Mouse (Mus musculus) heart, postnatal 0 days (tissue): ENCODE data around the gene Srebf1.

Experiments
- CTCF ChIP-seq: IDR thresholded peaks from 2 replicates; pipeline ENCODE4 v1.5.1; 2016; ENCODE audit warnings: antibody characterized with exemption, control low read depth, low read depth
- EP300 ChIP-seq: IDR thresholded peaks from 2 replicates; pipeline ENCODE4 v1.6.1; 2016; ENCODE audit warnings: antibody characterized with exemption, low read depth

GRCm38 (mm10) chr11:60222469-60223236, at the start of gene Srebf1:
- TF ChIP-seq CTCF (peak; percentile 32), EP300 (no peak)
